Mouse (Mus musculus) heart, embryonic 10.5 days (tissue): ENCODE results near the gene Zfp384. TPM values are rescaled to one million over a fixed set of nuclear protein-coding genes. Genes with fewer than 3 reads are reported as not detected.
"Not testable (repeated sequence)": the region's sequence is repeated elsewhere in the genome, so short reads cannot be mapped to it uniquely, and the experiment has no call there.

Experiments
- DNase-seq: peaks from one replicate; pipeline ENCODE4 v3.0.0-alpha.2; 2017; ENCODE audit warnings: low spot score
- H3K27ac ChIP-seq: fragments of 300-500 bp; sonication (generic); 2 replicates; pipeline ENCODE4 v1.5.1; 2016; ENCODE audit warnings: mild to moderate bottlenecking
- H3K27me3 ChIP-seq: fragments of 300-500 bp; sonication (generic); 2 replicates; pipeline ENCODE4 v1.6.1; 2016; ENCODE audit warnings: mild to moderate bottlenecking; ENCODE audit not compliant: poor library complexity, insufficient read depth, severe bottlenecking
- H3K36me3 ChIP-seq: fragments of 300-500 bp; sonication (generic); 2 replicates; pipeline ENCODE4 v1.6.1; 2016; ENCODE audit warnings: mild to moderate bottlenecking, moderate library complexity
- H3K4me1 ChIP-seq: fragments of 300-500 bp; sonication (generic); 2 replicates; pipeline ENCODE4 v1.6.1; 2016; ENCODE audit warnings: mild to moderate bottlenecking
- H3K4me3 ChIP-seq: fragments of 300-500 bp; sonication (generic); 2 replicates; pipeline ENCODE4 v1.5.1; 2016; ENCODE audit warnings: mild to moderate bottlenecking, moderate library complexity
- H3K9me3 ChIP-seq: fragments of 300-500 bp; sonication (generic); 2 replicates; pipeline ENCODE4 v1.6.1; 2016; ENCODE audit warnings: mild to moderate bottlenecking, moderate library complexity
- WGBS: fragments of 180-500 bp; shearing (Covaris S2); methylation state at CpG from one replicate; pipeline ENCODE4 v1.1.7; 2016; 5-methylcytosine and 5-hydroxymethylcytosine counted together
- polyA plus RNA-seq: library from polyadenylated mRNA; unstranded; fragments of >200 nt; fragmentation: Nextera tagmentation; extraction: Ambion mirVana; gene quantifications from 2 replicates; pipeline ENCODE4 v1.2.1, GENCODE M21; 2016

The Zfp384 gene
- polyA plus RNA-seq, 1 experiment from 2014 or later, result 14.2 TPM

DNA sequence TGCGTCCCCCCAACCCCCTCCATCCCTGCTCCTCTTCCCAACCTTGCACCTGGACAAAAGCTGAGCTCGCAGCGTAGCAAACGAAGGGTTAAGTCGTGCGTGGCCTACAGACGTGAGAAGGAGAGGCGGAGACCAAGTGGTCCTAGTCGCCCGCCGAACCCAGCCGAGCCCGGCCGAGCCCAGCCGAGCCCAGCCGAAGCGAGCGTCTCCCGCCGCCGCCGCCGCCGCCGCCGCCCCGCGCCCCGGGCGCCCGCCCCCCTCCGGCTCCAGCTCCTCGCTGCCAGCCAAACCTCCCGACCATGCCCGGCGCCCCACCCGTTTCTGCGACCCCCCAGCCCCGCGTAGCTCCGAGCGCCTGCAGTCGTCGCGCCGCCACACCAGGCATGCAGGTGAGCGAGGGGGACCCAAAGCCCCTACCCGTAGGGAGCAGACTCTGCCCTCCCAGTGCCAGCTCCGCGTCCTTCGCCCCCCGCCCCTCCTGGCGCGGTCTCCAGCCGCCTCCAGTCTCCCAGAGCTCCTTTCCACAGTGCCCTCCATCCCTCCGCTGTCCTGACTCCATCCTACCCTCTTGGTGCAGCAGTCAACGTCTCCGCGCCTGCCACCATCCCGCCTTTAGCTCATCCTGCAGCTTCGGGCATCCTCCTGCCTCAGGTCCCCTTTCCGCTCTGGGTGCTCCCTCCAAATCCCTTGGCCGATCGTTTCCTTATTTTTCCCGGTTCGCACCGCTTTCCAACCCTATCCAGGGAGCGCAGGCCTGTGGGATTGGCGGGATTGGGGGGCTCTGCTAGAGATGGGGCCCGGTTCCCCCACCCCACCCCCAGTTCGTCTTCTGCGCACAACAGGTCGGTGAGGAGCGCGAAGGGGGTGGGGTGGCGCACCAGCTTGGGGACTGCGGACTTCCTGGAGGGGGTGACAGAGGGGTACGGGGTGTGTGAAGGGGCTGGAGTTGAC, 12.1 kb upstream of the Zfp384 start, which contains the start of gene Pianp:
TSS of gene Pianp (plus strand) at position 144 of the 951 bp plus-strand sequence.
- Histone ChIP-seq H3K4me3 (peak within 1 kb of the TSS; percentile 72), H3K9me3 (no peaks in the 10 kb centered on the region), H3K27ac (peak within 1 kb of the TSS; percentile 69), H3K36me3 (no peaks in the 10 kb centered on the region), H3K27me3 (peaks cover 96% of the 10 kb centered on the region), H3K4me1 (peaks cover 37% of the 10 kb centered on the region)
- DNase-seq, result no peak
- under 1% methylated on average over 62 of the region's 78 CpGs for WGBS

DNA sequence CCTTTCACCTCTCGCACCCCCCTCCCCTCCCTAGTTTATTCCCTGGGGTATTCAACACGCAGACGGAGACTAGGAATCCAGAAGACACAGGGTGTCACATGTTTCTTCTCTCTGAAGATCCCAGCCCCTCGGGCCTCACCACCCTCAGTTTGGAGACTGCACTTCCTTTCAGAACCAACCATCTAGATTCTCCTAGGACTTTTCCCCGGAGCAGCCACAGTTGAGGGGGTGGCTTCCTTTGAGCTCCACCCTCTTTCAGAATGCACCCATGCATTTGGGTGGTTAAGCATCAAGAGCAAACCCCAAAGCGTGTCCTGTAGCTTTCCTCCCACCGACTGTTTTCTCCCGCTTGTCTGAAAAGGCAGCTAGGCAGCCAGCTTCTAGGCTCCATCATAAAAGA, 10.9 kb upstream of the Zfp384 start:
- no peak overlapping the region for H3K4me3 ChIP-seq
- H3K9me3 ChIP-seq, result no peaks in the 10 kb centered on the region
- H3K36me3 ChIP-seq, result no peaks in the 10 kb centered on the region
- peaks cover 99% of the 10 kb centered on the region for H3K27me3 ChIP-seq
- no peak for DNase-seq
- H3K27ac ChIP-seq, result no peak overlapping the region
- H3K4me1 ChIP-seq, result peaks cover 29% of the 10 kb centered on the region
- WGBS, result 5% methylated on average over 8 of the region's 8 CpGs

DNA sequence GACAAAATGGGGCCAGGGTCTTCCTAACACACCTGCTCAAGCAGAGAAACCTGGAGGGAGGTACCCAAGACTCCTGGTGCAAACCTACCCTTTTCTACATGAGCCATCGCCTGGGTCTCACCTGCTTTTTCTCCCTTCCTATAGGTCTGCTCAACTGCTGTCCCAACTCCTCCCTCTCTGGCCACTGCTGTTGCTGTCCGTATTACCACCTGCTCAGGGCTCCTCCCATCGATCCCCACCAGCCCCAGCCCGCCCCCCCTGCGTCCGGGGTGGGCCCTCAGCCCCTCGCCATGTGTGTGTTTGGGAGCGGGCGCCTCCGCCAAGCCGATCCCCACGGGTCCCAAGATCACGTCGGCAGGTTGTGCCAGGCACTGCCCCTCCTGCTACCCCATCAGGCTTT, 9.9 kb upstream of the Zfp384 start:
- no peak overlapping the region for H3K27ac ChIP-seq
- no peaks in the 10 kb centered on the region for H3K36me3 ChIP-seq
- WGBS, result 39% methylated on average over 13 of the region's 14 CpGs
- DNase-seq, result no peak
- H3K4me1 ChIP-seq, result peaks cover 32% of the 10 kb centered on the region
- H3K4me3 ChIP-seq, result no peak overlapping the region
- H3K27me3 ChIP-seq, result peaks cover 97% of the 10 kb centered on the region
- no peaks in the 10 kb centered on the region for H3K9me3 ChIP-seq

DNA sequence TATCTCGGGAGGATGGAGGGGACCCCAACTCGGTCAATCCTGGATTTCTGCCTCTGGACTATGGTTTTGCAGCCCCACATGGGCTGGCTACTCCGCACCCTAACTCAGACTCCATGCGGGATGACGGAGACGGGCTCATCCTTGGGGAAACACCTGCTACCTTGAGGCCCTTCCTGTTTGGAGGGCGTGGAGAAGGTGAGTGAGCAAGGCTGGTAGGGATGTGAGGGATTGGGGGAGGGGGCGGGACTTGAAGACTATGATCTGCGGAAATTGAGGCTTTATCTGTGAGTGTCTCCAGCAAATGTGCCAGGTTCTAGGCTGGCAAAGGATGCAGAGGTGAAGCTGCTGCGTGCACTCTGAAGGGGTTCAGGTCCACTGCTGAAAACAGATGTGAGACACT, 9.4 kb upstream of the Zfp384 start:
- Histone ChIP-seq H3K4me1 (peaks cover 35% of the 10 kb centered on the region), H3K27ac (no peak overlapping the region), H3K4me3 (no peak overlapping the region), H3K9me3 (no peaks in the 10 kb centered on the region), H3K36me3 (no peaks in the 10 kb centered on the region), H3K27me3 (peaks cover 97% of the 10 kb centered on the region)
- DNase-seq, result no peak
- WGBS, result 24% methylated on average over 10 of the region's 10 CpGs

DNA sequence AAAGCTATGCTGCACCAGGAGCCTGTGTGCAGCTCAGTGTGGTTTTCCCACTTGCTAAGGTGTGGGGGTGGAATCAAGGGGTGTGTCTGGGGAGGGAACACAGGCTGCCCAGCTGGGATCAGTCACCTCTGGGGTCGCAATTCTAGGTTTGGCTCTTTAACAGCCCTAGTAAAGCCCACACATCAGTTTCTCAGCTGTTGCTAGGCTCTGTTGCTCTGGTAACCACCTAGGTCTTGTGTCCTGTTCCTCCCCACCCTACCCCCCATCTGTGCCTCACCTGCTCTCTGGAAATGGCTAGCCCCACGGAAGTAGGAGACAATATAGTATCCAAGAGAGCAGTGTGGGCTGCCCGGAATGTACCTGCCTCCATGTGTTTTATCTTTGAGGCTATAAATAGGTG, 5.2 kb upstream of the Zfp384 start:
- H3K27me3 ChIP-seq, result peaks cover 55% of the 10 kb centered on the region

GRCm38 (mm10) chr6:125005086-125005485, 3.9 kb upstream of the Zfp384 start:
- Histone ChIP-seq H3K4me3 (no peak overlapping the region), H3K4me1 (peaks cover 29% of the 10 kb centered on the region), H3K27me3 (peaks cover 41% of the 10 kb centered on the region), H3K9me3 (no peaks in the 10 kb centered on the region), H3K27ac (no peak overlapping the region), H3K36me3 (no peaks in the 10 kb centered on the region)
- DNase-seq, result no peak
- 35% methylated on average over 3 of the region's 3 CpGs for WGBS

More for the DNA sequence above, 5.2 kb upstream of the Zfp384 start:
- Histone ChIP-seq H3K27ac (no peak overlapping the region), H3K4me3 (0 out of 2 replicates have a peak overlapping the region, but pooled peaks have one; percentile 27), H3K4me1 (peaks cover 25% of the 10 kb centered on the region), H3K9me3 (no peaks in the 10 kb centered on the region), H3K36me3 (no peaks in the 10 kb centered on the region)
- WGBS, result 24% methylated on average over 3 of the region's 3 CpGs
- DNase-seq, result no peak

- 39% methylated on average over 13 of the region's 13 CpGs for WGBS
- peaks cover 12% of the 10 kb centered on the region; the same call in 1 of the 2 replicates for H3K36me3 ChIP-seq
- DNase-seq, result no peak
Observed at GRCm38 (mm10) chr6:125008060-125008459, 885 bp upstream of the Zfp384 start.

GRCm38 (mm10) chr6:125008586-125009128, 288 bp upstream of the Zfp384 start:
- Histone ChIP-seq H3K4me1 (peaks cover 28% of the 10 kb centered on the region), H3K4me3 (peak overlapping the region; percentile 90), H3K36me3 (peaks cover 18% of the 10 kb centered on the region; the same call in 1 of the 2 replicates), H3K9me3 (no peaks in the 10 kb centered on the region), H3K27me3 (peaks cover 6% of the 10 kb centered on the region), H3K27ac (peak overlapping the region; percentile 99)
- WGBS, result under 1% methylated on average over 34 of the region's 34 CpGs
- peak; percentile 100 for DNase-seq

More at GRCm38 (mm10) chr6:125008060-125008459, 885 bp upstream of the Zfp384 start:
- peaks cover 12% of the 10 kb centered on the region for H3K27me3 ChIP-seq
- H3K4me1 ChIP-seq, result peaks cover 31% of the 10 kb centered on the region
- H3K4me3 ChIP-seq, result peak overlapping the region; percentile 90
- H3K27ac ChIP-seq, result peak overlapping the region; percentile 99
- no peaks in the 10 kb centered on the region for H3K9me3 ChIP-seq

GRCm38 (mm10) chr6:125009181-125010073, 482 bp downstream of the Zfp384 start:
- peak overlapping the region; percentile 99 for H3K27ac ChIP-seq
- H3K4me3 ChIP-seq, result peak overlapping the region; percentile 90
- H3K27me3 ChIP-seq, result 0 out of 2 replicates have a peak, but pooled peaks cover under 1% of the 10 kb centered on the region
- peaks cover 25% of the 10 kb centered on the region for H3K36me3 ChIP-seq
- DNase-seq, result peak; percentile 93
- under 1% methylated on average over 69 of the region's 78 CpGs for WGBS
- H3K4me1 ChIP-seq, result peaks cover 21% of the 10 kb centered on the region; the same call in 1 of the 2 replicates
- H3K9me3 ChIP-seq, result no peaks in the 10 kb centered on the region

- WGBS, result 93% methylated on average over 3 of the region's 3 CpGs
- Histone ChIP-seq H3K36me3 (peaks cover 80% of the 10 kb centered on the region), H3K27me3 (no peaks in the 10 kb centered on the region), H3K9me3 (no peaks in the 10 kb centered on the region), H3K4me3 (no peak overlapping the region), H3K27ac (no peak overlapping the region), H3K4me1 (no peaks in the 10 kb centered on the region)
- DNase-seq, result no peak
Observed at GRCm38 (mm10) chr6:125017682-125018081, 8.7 kb downstream of the Zfp384 start.

GRCm38 (mm10) chr6:125030532-125030931, 21.6 kb downstream of the Zfp384 start:
- peaks cover 77% of the 10 kb centered on the region for H3K36me3 ChIP-seq

GRCm38 (mm10) chr6:125031604-125032003, 22.7 kb downstream of the Zfp384 start:
- Histone ChIP-seq H3K27me3 (no peaks in the 10 kb centered on the region), H3K4me1 (no peaks in the 10 kb centered on the region), H3K27ac (no peak overlapping the region), H3K4me3 (no peak overlapping the region), H3K9me3 (no peaks in the 10 kb centered on the region), H3K36me3 (peaks cover 76% of the 10 kb centered on the region)
- 86% methylated on average over 16 of the region's 16 CpGs for WGBS
- DNase-seq, result peak; percentile 74

More at GRCm38 (mm10) chr6:125030532-125030931, 21.6 kb downstream of the Zfp384 start:
- not testable (repeated sequence) for H3K4me1 ChIP-seq, H3K9me3 ChIP-seq, H3K27ac ChIP-seq, H3K4me3 ChIP-seq, H3K27me3 ChIP-seq
- WGBS, result 39% methylated on average over 7 of the region's 9 CpGs
- DNase-seq, result peak; percentile 77
